ENCODE assay signal across 9 mouse cellular contexts in the genomic region with DNA sequence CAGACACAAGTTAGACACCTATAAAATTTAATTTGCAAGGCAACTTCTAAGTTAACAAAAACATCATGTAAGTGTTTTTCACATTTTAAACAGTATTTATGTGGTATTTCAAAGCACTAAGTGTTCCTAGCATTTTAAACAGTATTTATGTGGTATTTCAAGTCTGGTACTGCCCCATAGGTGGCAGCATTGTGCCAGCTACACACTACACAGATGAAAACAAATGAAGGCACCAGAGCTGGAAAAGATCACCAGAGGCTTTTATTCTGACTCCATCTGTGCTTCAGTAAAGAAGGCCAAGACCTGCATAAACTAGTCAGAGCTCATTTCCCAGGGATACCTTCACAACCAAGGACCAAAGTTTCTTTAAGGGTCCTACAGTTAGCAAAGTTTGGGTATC. TPM values are rescaled to one million over a fixed set of nuclear protein-coding genes. Genes with fewer than 3 reads are reported as not detected.
DNase-seq lines count a peak whose midpoint lies in the region; ATAC-seq and TF ChIP-seq lines count a peak whose summit lies in the region.
"Had no signal": no experiment of that assay in that cellular context is flagged by ENCODE, and none has a peak within 500 bp of the region (broad histone marks: within the 10 kb centered on the region; RNA-seq: fewer than 3 reads in every experiment).

No protein-coding gene starts in this region.

- H3K27ac ChIP-seq in MEL (ENCODE audit: control insufficient read depth, low read depth, low read length), result no peak overlapping the region
- no peak overlapping the region for H3K27ac ChIP-seq in liver, embryonic 14.5 days
- no peak overlapping the region for H3K27ac ChIP-seq in neural tube, embryonic 13.5 days (replicated peaks)
- H3K27ac ChIP-seq: limb, embryonic 12.5 days had no signal

- peak; percentile 98 for TF ChIP-seq RAD21 in MEL (IDR thresholded peaks at IDR 0.05; ENCODE audit: low read depth, low read length)

- intact Hi-C loops in heart, postnatal 36 days (cut with DNase I), result loop anchor here (2.0 to 5.0 kb wide), 3 partner anchors 98 to 654 kb away; no protein-coding TSS in a partner anchor

- TF ChIP-seq EP300 in MEL (IDR thresholded peaks at IDR 0.05; ENCODE audit: low read depth in 1 of 2, low read length in 2 of 2), result no peak
- no peak for TF ChIP-seq EP300 in liver, embryonic 14.5 days (IDR thresholded peaks at IDR 0.05; ENCODE audit: low read depth)

- H3K4me1 ChIP-seq in MEL (ENCODE audit: control insufficient read depth in 1 of 2, insufficient read depth in 2 of 2, low read length in 2 of 2), result no peaks in the 10 kb centered on the region
- H3K4me1 ChIP-seq in liver, embryonic 14.5 days (replicated peaks; ENCODE audit: control insufficient read depth in 2 of 2, insufficient read depth in 2 of 2, low read length in 1 of 2), result no peaks in the 10 kb centered on the region; a peak in 1 of 4 replicates
- H3K4me1 ChIP-seq in neural tube, embryonic 13.5 days (replicated peaks), result no peaks in the 10 kb centered on the region
- H3K4me1 ChIP-seq: limb, embryonic 12.5 days had no signal

- peak; percentile 78 for DNase-seq in MEL (ENCODE audit: low read depth, low spot score)
- peak; percentile 67 for DNase-seq in c-Kit-positive CD71-negative TER-119-negative erythroid progenitor cells, embryonic 14.5 days (ENCODE audit: low read depth)
- peak; percentile 51 for DNase-seq in fibroblast of lung, adult 2 months (ENCODE audit: low read depth)
- DNase-seq in heart, postnatal 36 days, result peak; percentile 58 to 69
- DNase-seq in kidney, postnatal 36 days, result peak; percentile 72 to 88
- peak in 1 of 3 experiments; percentile 41 for DNase-seq in liver, embryonic 14.5 days (ENCODE audit: low read depth in 3 of 3, low spot score in 3 of 3)
- peak; percentile 69 for DNase-seq in thymus, postnatal 25 days

- peak; percentile 62 to 97 (median 76) for TF ChIP-seq CTCF in MEL (IDR thresholded peaks at IDR 0.05 in 2 of 3, conservative IDR thresholded peaks at IDR 0.05 in 1 of 3; ENCODE audit: control insufficient read depth in 1 of 3, insufficient read depth in 1 of 3, low read depth in 2 of 3, low read length in 3 of 3, poor library complexity in 1 of 3, severe bottlenecking in 1 of 3)
- peak; percentile 76 for TF ChIP-seq CTCF in liver, embryonic 14.5 days (IDR thresholded peaks at IDR 0.05; ENCODE audit: low read depth)

- no peak overlapping the region for H3K9ac ChIP-seq in MEL (ENCODE audit: control insufficient read depth, low read depth, low read length, poor library complexity, severe bottlenecking)
- no peak overlapping the region for H3K9ac ChIP-seq in liver, embryonic 14.5 days (replicated peaks)
- no peak overlapping the region for H3K9ac ChIP-seq in neural tube, embryonic 13.5 days
- H3K9ac ChIP-seq: limb, embryonic 12.5 days had no signal

- H3K9me3 ChIP-seq in MEL (replicated peaks; ENCODE audit: insufficient read depth, low read length), result no peaks in the 10 kb centered on the region
- no peaks in the 10 kb centered on the region for H3K9me3 ChIP-seq in liver, embryonic 14.5 days (ENCODE audit: control insufficient read depth, low read length)
- H3K9me3 ChIP-seq in neural tube, embryonic 13.5 days, result no peaks in the 10 kb centered on the region
- H3K9me3 ChIP-seq: limb, embryonic 12.5 days had no signal

- no peak overlapping the region for H3K4me3 ChIP-seq in MEL (ENCODE audit: control insufficient read depth in 1 of 2, insufficient read depth in 1 of 2, low read depth in 2 of 2, low read length in 2 of 2)
- no peak overlapping the region for H3K4me3 ChIP-seq in liver, embryonic 14.5 days (ENCODE audit: insufficient read depth in 1 of 2, low read depth in 2 of 2, low read length in 2 of 2)
- H3K4me3 ChIP-seq in neural tube, embryonic 13.5 days, result no peak overlapping the region
- H3K4me3 ChIP-seq: limb, embryonic 12.5 days had no signal

- H3K27me3 ChIP-seq in MEL (ENCODE audit: control insufficient read depth in 1 of 2, insufficient read depth in 2 of 2, low read length in 2 of 2), result no peaks in the 10 kb centered on the region; a peak in 1 of 4 replicates
- no peaks in the 10 kb centered on the region for H3K27me3 ChIP-seq in liver, embryonic 14.5 days (ENCODE audit: control insufficient read depth, insufficient read depth, low read length)
- H3K27me3 ChIP-seq in neural tube, embryonic 13.5 days, result no peaks in the 10 kb centered on the region
- H3K27me3 ChIP-seq: limb, embryonic 12.5 days had no signal

- no peaks in the 10 kb centered on the region for H3K36me3 ChIP-seq in MEL (ENCODE audit: control insufficient read depth in 1 of 2, insufficient read depth in 2 of 2, low read length in 2 of 2)
- H3K36me3 ChIP-seq in liver, embryonic 14.5 days (replicated peaks; ENCODE audit: control insufficient read depth, insufficient read depth, low read depth), result no peaks in the 10 kb centered on the region
- H3K36me3 ChIP-seq in neural tube, embryonic 13.5 days, result no peaks in the 10 kb centered on the region
- H3K36me3 ChIP-seq: limb, embryonic 12.5 days had no signal

- no peak for TF ChIP-seq POLR2A in MEL (IDR thresholded peaks at IDR 0.05; ENCODE audit: control insufficient read depth in 1 of 2, insufficient read depth in 1 of 2, low read depth in 1 of 2, low read length in 2 of 2, poor library complexity in 1 of 2)

- no peaks in the 10 kb centered on the region for H3K79me2 ChIP-seq in MEL (ENCODE audit: control insufficient read depth, insufficient read depth, low read length, poor library complexity)

- no peak for ATAC-seq in liver, embryonic 14.5 days (ENCODE audit: insufficient read depth)
- peak; percentile 80 for ATAC-seq in neural tube, embryonic 13.5 days (ENCODE audit: low read depth)

- no peak overlapping the region for H3K4me2 ChIP-seq in liver, embryonic 14.5 days (ENCODE audit: low read depth)
- H3K4me2 ChIP-seq in neural tube, embryonic 13.5 days, result no peak overlapping the region
- H3K4me2 ChIP-seq: limb, embryonic 12.5 days had no signal

TF ChIP-seq in MEL, 35 proteins besides CTCF, POLR2A, EP300 and RAD21:
- TF ChIP-seq POLR2AphosphoS2 (IDR thresholded peaks at IDR 0.05; ENCODE audit: low read length) (no peak), ZC3H11A (IDR thresholded peaks at IDR 0.05; ENCODE audit: low read depth, low read length) (peak; percentile 94), SMC3 (IDR thresholded peaks at IDR 0.05; ENCODE audit: low read depth, low read length) (peak; percentile 94), SIN3A (IDR thresholded peaks at IDR 0.05; ENCODE audit: low read length) (no peak), GABPA (IDR thresholded peaks at IDR 0.05; ENCODE audit: low read depth, low read length) (no peak), UBTF (IDR thresholded peaks at IDR 0.05; ENCODE audit: borderline replicate concordance, insufficient read depth, low read depth, low read length) (no peak), GATA1 (IDR thresholded peaks at IDR 0.05; ENCODE audit: low read depth, low read length) (no peak)
TF ChIP-seq in MEL: peak in this region for 2.

RNA-seq across cellular contexts. Expression of gene Hacd1, which starts 7.6 kb away (rescaled TPM):
- total RNA-seq in MEL (2012; rRNA removed), result 10.7 and 14.6 TPM in 2 replicates
- 10 to 100 TPM in 1 of 2 experiments, not detected in 1; 23.1 TPM for polyA plus RNA-seq in MEL (2012; ENCODE audit: insufficient read depth in 1 of 2, insufficient read length in 2 of 2, low read depth in 1 of 2, low replicate concordance in 2 of 2, missing spikeins in 1 of 2)
- total RNA-seq in heart, postnatal 36 days (2021), result 100 to 1,000 TPM in 1 of 2 experiments, 10 to 100 TPM in 1; 98.4 to 113 TPM
- polyA plus RNA-seq in liver, embryonic 14.5 days (2012; rRNA removed), result 20.6 and 30.3 TPM in 2 replicates
- 58.0 and 60.7 TPM in 2 replicates for polyA plus RNA-seq in liver, embryonic 14.5 days (2014; fragmentation: Nextera tagmentation; extraction: Ambion mirVana)
- polyA plus RNA-seq in neural tube, embryonic 13.5 days (2015; fragmentation: Nextera tagmentation; extraction: Ambion mirVana), result 82.0 and 84.5 TPM in 2 replicates

RNA-seq across cellular contexts. Expression of gene Stam, which starts 25.5 kb away (rescaled TPM):
- total RNA-seq in MEL (2012; rRNA removed), result 29.6 and 32.1 TPM in 2 replicates
- polyA plus RNA-seq in MEL (2012; ENCODE audit: insufficient read depth in 1 of 2, insufficient read length in 2 of 2, low read depth in 1 of 2, low replicate concordance in 2 of 2, missing spikeins in 1 of 2), result 100 to 1,000 TPM in 1 of 2 experiments, 10 to 100 TPM in 1; 24.5 to 466 TPM
- total RNA-seq in heart, postnatal 36 days (2021), result 10 to 100 TPM; 27.6 to 28.9 TPM
- polyA plus RNA-seq in liver, embryonic 14.5 days (2012; rRNA removed), result 8.3 and 10.4 TPM in 2 replicates
- polyA plus RNA-seq in liver, embryonic 14.5 days (2014; fragmentation: Nextera tagmentation; extraction: Ambion mirVana), result 24.8 and 25.6 TPM in 2 replicates
- polyA plus RNA-seq in neural tube, embryonic 13.5 days (2015; fragmentation: Nextera tagmentation; extraction: Ambion mirVana), result 112 and 122 TPM in 2 replicates
